Mouse (Mus musculus): Measurements from ENCODE around the gene Tpsab1. TPM values are rescaled to one million over a fixed set of nuclear protein-coding genes. Genes with fewer than 3 reads are reported as not detected.
A peak's percentile ranks its signal among the peaks of the same experiment; 100 is the strongest.

The Tpsab1 gene
- not detected in 2 replicates for polyA plus RNA-seq (2014; fragmentation: Nextera tagmentation; extraction: Ambion mirVana)

- Histone ChIP-seq H3K36me3 (ENCODE audit: control insufficient read depth, insufficient read depth, low read length) (no peaks in the 10 kb centered on the region), H3K27me3 (replicated peaks; ENCODE audit: control insufficient read depth, insufficient read depth, low read length) (no peaks in the 10 kb centered on the region), H3K9ac (ENCODE audit: low read length) (no peak within 1 kb of the TSS), H3K4me1 (ENCODE audit: control insufficient read depth, insufficient read depth, low read length) (no peaks in the 10 kb centered on the region), H3K4me3 (ENCODE audit: low read depth, low read length) (no peak within 1 kb of the TSS), H3K9me3 (replicated peaks; ENCODE audit: control insufficient read depth, low read length) (no peaks in the 10 kb centered on the region), H3K27ac (ENCODE audit: low read depth, low read length) (no peak within 1 kb of the TSS), H3K4me2 (ENCODE audit: low read length) (no peak within 1 kb of the TSS)
- DNase-seq (ENCODE audit: low spot score): no peak
- WGBS: 94% methylated on average over 4 of the region's 4 CpGs
- no peak for ATAC-seq
Measured at GRCm38 (mm10) chr17:25345462-25345861, at the start of gene Tpsab1. Gene Tpsab1, minus strand, starts transcription at chr17:25345562.

DNA sequence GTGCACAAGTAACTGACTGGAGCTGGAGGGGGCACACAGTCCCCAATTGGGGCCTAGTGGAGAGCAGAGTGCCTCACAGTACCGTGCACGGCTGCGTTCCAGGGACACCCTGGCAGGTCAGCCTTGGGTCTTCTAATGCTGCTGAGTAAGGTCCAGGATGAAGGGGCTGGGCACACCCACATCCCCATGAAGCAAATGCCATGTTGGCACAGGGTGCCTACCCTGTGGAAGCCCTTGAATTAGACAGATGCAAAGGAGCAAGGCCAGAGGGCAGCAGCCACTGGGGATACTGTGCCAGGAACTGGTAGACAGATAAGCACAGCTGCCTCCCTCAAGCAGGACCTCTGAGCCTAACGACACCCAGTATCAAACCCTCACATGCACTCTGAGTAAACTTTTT lies 49.2 kb upstream of the Tpsab1 start:
- Histone ChIP-seq H3K4me2 (ENCODE audit: low read length) (no peak overlapping the region), H3K9ac (ENCODE audit: low read length) (no peak overlapping the region), H3K4me1 (ENCODE audit: control insufficient read depth, insufficient read depth, low read length) (no peaks in the 10 kb centered on the region), H3K4me3 (ENCODE audit: low read depth, low read length) (no peak overlapping the region), H3K27me3 (replicated peaks; ENCODE audit: control insufficient read depth, insufficient read depth, low read length) (peaks cover 7% of the 10 kb centered on the region), H3K27ac (ENCODE audit: low read depth, low read length) (no peak overlapping the region), H3K9me3 (replicated peaks; ENCODE audit: control insufficient read depth, low read length) (no peaks in the 10 kb centered on the region), H3K36me3 (ENCODE audit: control insufficient read depth, insufficient read depth, low read length) (peaks cover 14% of the 10 kb centered on the region; the same call in 1 of the 2 replicates)
- WGBS: 93% methylated on average over 4 of the region's 4 CpGs
- DNase-seq (ENCODE audit: low spot score) (no peak), ATAC-seq (no peak)

DNA sequence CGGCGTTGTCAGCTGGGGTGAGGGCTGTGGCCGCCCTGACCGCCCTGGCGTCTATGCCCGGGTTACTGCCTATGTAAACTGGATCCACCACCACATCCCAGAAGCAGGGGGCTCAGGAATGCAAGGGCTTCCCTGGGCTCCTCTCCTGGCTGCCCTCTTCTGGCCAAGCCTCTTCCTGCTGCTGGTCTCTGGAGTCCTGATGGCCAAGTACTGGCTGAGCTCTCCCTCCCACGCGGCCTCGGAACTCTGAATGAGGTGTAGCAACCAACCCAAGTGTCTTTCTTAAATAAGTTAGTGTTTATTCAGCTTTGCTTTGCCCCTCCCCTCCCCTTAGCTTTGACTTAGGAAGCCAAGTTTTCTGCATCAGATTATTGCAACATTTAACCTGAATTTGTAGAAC lies 28.6 kb upstream of the Tpsab1 start:
- H3K4me2 ChIP-seq (ENCODE audit: low read length): no peak overlapping the region
- WGBS: 51% methylated on average over 9 of the region's 9 CpGs
- no peaks in the 10 kb centered on the region for H3K27me3 ChIP-seq (replicated peaks; ENCODE audit: control insufficient read depth, insufficient read depth, low read length)
- H3K9ac ChIP-seq (ENCODE audit: low read length): no peak overlapping the region
- no peak overlapping the region for H3K4me3 ChIP-seq (ENCODE audit: low read depth, low read length)
- H3K27ac ChIP-seq (ENCODE audit: low read depth, low read length): no peak overlapping the region
- ATAC-seq: no peak
- H3K36me3 ChIP-seq (ENCODE audit: control insufficient read depth, insufficient read depth, low read length): no peaks in the 10 kb centered on the region
- no peaks in the 10 kb centered on the region for H3K4me1 ChIP-seq (ENCODE audit: control insufficient read depth, insufficient read depth, low read length)
- DNase-seq (ENCODE audit: low spot score): peak; percentile 2
- no peaks in the 10 kb centered on the region for H3K9me3 ChIP-seq (replicated peaks; ENCODE audit: control insufficient read depth, low read length)

DNA sequence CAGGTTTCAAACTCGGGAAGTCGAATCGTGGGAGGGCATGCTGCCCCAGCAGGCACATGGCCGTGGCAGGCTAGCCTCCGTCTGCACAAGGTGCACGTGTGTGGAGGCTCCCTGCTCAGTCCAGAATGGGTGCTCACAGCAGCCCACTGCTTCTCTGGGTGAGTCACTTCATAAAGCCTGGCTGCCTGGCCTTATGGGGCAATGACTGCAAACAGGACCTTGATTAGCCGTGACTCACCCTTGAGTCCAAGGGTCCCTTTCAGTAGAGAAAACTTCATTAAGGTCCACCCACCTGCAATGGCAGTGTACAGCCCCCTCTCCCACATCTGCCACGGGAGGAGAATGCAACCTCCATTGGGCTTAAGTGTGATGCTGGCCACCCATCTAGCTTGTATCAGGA lies 27.1 kb upstream of the Tpsab1 start:
- H3K36me3 ChIP-seq (ENCODE audit: control insufficient read depth, insufficient read depth, low read length): no peaks in the 10 kb centered on the region
- H3K27me3 ChIP-seq (replicated peaks; ENCODE audit: control insufficient read depth, insufficient read depth, low read length): no peaks in the 10 kb centered on the region
- DNase-seq (ENCODE audit: low spot score): no peak
- WGBS: 79% methylated on average over 8 of the region's 8 CpGs
- H3K27ac ChIP-seq (ENCODE audit: low read depth, low read length): no peak overlapping the region
- no peak overlapping the region for H3K9ac ChIP-seq (ENCODE audit: low read length)
- ATAC-seq: no peak
- no peaks in the 10 kb centered on the region for H3K4me1 ChIP-seq (ENCODE audit: control insufficient read depth, insufficient read depth, low read length)
- H3K9me3 ChIP-seq (replicated peaks; ENCODE audit: control insufficient read depth, low read length): no peaks in the 10 kb centered on the region
- H3K4me3 ChIP-seq (ENCODE audit: low read depth, low read length): no peak overlapping the region
- no peak overlapping the region for H3K4me2 ChIP-seq (ENCODE audit: low read length)

GRCm38 (mm10) chr17:25368973-25369372 lies 23.6 kb upstream of the Tpsab1 start, which contains the start of gene Tpsg1:
Gene Tpsg1, plus strand, starts transcription at chr17:25369273.
- Histone ChIP-seq H3K27me3 (replicated peaks; ENCODE audit: control insufficient read depth, insufficient read depth, low read length) (no peaks in the 10 kb centered on the region), H3K27ac (ENCODE audit: low read depth, low read length) (no peak within 1 kb of the TSS), H3K36me3 (ENCODE audit: control insufficient read depth, insufficient read depth, low read length) (no peaks in the 10 kb centered on the region), H3K4me1 (ENCODE audit: control insufficient read depth, insufficient read depth, low read length) (no peaks in the 10 kb centered on the region), H3K4me3 (ENCODE audit: low read depth, low read length) (no peak within 1 kb of the TSS), H3K9me3 (replicated peaks; ENCODE audit: control insufficient read depth, low read length) (no peaks in the 10 kb centered on the region), H3K4me2 (ENCODE audit: low read length) (no peak within 1 kb of the TSS), H3K9ac (ENCODE audit: low read length) (no peak within 1 kb of the TSS)
- no peak for DNase-seq (ENCODE audit: low spot score)
- WGBS: 85% methylated on average over 3 of the region's 3 CpGs
- no peak for ATAC-seq

- Histone ChIP-seq H3K36me3 (ENCODE audit: control insufficient read depth, insufficient read depth, low read length) (no peaks in the 10 kb centered on the region), H3K9ac (ENCODE audit: low read length) (no peak within 1 kb of the TSS), H3K9me3 (replicated peaks; ENCODE audit: control insufficient read depth, low read length) (no peaks in the 10 kb centered on the region), H3K27ac (ENCODE audit: low read depth, low read length) (no peak within 1 kb of the TSS), H3K4me2 (ENCODE audit: low read length) (no peak within 1 kb of the TSS), H3K4me1 (ENCODE audit: control insufficient read depth, insufficient read depth, low read length) (no peaks in the 10 kb centered on the region), H3K4me3 (ENCODE audit: low read depth, low read length) (no peak within 1 kb of the TSS), H3K27me3 (replicated peaks; ENCODE audit: control insufficient read depth, insufficient read depth, low read length) (no peaks in the 10 kb centered on the region)
- ATAC-seq: no peak
- no peak for DNase-seq (ENCODE audit: low spot score)
- WGBS: 61% methylated on average over 2 of the region's 2 CpGs
Measured at GRCm38 (mm10) chr17:25366005-25366404, 20.6 kb upstream of the Tpsab1 start, which contains the start of gene Tpsb2. Gene Tpsb2, plus strand, starts transcription at chr17:25366305.

GRCm38 (mm10) chr17:25363726-25364125 lies 18.4 kb upstream of the Tpsab1 start:
- H3K9ac ChIP-seq (ENCODE audit: low read length): no peak overlapping the region
- H3K27ac ChIP-seq (ENCODE audit: low read depth, low read length): no peak overlapping the region
- 7% methylated on average over 1 of the region's 1 CpGs for WGBS
- no peaks in the 10 kb centered on the region for H3K9me3 ChIP-seq (replicated peaks; ENCODE audit: control insufficient read depth, low read length)
- no peaks in the 10 kb centered on the region for H3K4me1 ChIP-seq (ENCODE audit: control insufficient read depth, insufficient read depth, low read length)
- H3K27me3 ChIP-seq (replicated peaks; ENCODE audit: control insufficient read depth, insufficient read depth, low read length): no peaks in the 10 kb centered on the region
- no peak overlapping the region for H3K4me2 ChIP-seq (ENCODE audit: low read length)
- H3K4me3 ChIP-seq (ENCODE audit: low read depth, low read length): no peak overlapping the region
- no peaks in the 10 kb centered on the region for H3K36me3 ChIP-seq (ENCODE audit: control insufficient read depth, insufficient read depth, low read length)
- ATAC-seq: no peak
- DNase-seq (ENCODE audit: low spot score): peak; percentile 12

GRCm38 (mm10) chr17:25361291-25361690 lies 15.9 kb upstream of the Tpsab1 start:
- H3K27ac ChIP-seq (ENCODE audit: low read depth, low read length): no peak overlapping the region
- H3K9me3 ChIP-seq (replicated peaks; ENCODE audit: control insufficient read depth, low read length): no peaks in the 10 kb centered on the region
- no peak overlapping the region for H3K4me3 ChIP-seq (ENCODE audit: low read depth, low read length)
- H3K36me3 ChIP-seq (ENCODE audit: control insufficient read depth, insufficient read depth, low read length): no peaks in the 10 kb centered on the region
- H3K9ac ChIP-seq (ENCODE audit: low read length): no peak overlapping the region
- H3K4me1 ChIP-seq (ENCODE audit: control insufficient read depth, insufficient read depth, low read length): no peaks in the 10 kb centered on the region
- H3K27me3 ChIP-seq (replicated peaks; ENCODE audit: control insufficient read depth, insufficient read depth, low read length): no peaks in the 10 kb centered on the region
- no peak overlapping the region for H3K4me2 ChIP-seq (ENCODE audit: low read length)
- WGBS: 55% methylated on average over 2 of the region's 2 CpGs
- no peak for DNase-seq (ENCODE audit: low spot score)
- no peak for ATAC-seq

DNA sequence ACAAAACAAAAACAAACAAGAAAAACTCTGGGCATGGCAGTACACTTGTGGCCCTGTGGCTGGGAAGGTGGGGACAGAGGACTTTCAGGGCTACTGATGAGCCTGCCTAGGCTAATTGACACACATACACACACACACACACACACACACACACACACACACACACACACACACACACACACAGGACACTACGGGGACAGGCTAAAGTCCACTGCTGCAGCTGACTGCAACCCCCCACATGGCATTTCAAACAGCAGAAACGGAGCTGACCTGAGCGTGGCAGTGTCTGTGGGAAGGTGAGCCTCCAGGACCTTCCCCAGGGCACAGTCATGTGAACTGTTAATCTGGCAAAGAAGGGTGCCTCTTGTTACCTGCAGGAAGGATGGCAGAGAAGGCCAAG lies 3.9 kb downstream of the Tpsab1 start:
- 69% methylated on average over 3 of the region's 3 CpGs for WGBS
- no peaks in the 10 kb centered on the region for H3K4me1 ChIP-seq (ENCODE audit: control insufficient read depth, insufficient read depth, low read length)
- H3K27me3 ChIP-seq (replicated peaks; ENCODE audit: control insufficient read depth, insufficient read depth, low read length): no peaks in the 10 kb centered on the region
- DNase-seq (ENCODE audit: low spot score) (no peak), ATAC-seq (no peak)
- H3K9ac ChIP-seq (ENCODE audit: low read length): no peak overlapping the region
- H3K4me2 ChIP-seq (ENCODE audit: low read length): no peak overlapping the region
- no peaks in the 10 kb centered on the region for H3K9me3 ChIP-seq (replicated peaks; ENCODE audit: control insufficient read depth, low read length)
- H3K27ac ChIP-seq (ENCODE audit: low read depth, low read length): no peak overlapping the region
- H3K36me3 ChIP-seq (ENCODE audit: control insufficient read depth, insufficient read depth, low read length): no peaks in the 10 kb centered on the region
- H3K4me3 ChIP-seq (ENCODE audit: low read depth, low read length): no peak overlapping the region

Measured in forebrain, embryonic 14.5 days (tissue).